Mouse (Mus musculus) testis, adult 2 months (tissue): Measurements from ENCODE around the gene Dbx1.

Experiments used
- CTCF ChIP-seq: fragments of 200-500 bp; IDR thresholded peaks from 2 replicates; pipeline ENCODE4 v1.5.1; 2012; ENCODE audit warnings: low read depth, mild to moderate bottlenecking, inconsistent platforms, low read length, moderate library complexity; ENCODE audit not compliant: control insufficient read depth, insufficient read depth, insufficient replicate concordance
- POLR2A ChIP-seq: fragments of 200-500 bp; IDR thresholded peaks from 2 replicates; pipeline ENCODE4 v1.6.1; 2012; ENCODE audit warnings: low read depth, mild to moderate bottlenecking, inconsistent platforms, low read length, moderate library complexity; ENCODE audit not compliant: control insufficient read depth

DNA sequence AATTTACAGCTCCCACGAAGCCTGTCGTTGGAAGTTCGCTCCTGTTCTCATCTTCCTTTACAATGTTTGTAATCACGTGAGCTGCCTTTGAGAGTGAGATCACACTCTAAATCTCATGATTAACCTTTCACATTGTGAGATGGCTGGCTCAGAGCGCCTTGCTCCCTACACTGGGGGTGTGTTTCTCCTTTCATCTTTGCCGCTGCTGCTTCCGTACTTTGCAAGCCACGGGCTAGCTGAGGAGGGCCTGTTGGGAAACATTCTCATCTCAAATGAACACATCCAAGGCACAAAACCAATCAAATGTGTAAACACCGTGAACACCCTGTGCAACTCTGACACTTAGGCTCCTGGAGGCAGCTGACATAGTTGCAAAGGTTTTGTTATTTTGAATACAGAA lies 40.5 kb upstream of the Dbx1 start:
- TF ChIP-seq CTCF (no peak), POLR2A (no peak)
